In the genomic region with DNA sequence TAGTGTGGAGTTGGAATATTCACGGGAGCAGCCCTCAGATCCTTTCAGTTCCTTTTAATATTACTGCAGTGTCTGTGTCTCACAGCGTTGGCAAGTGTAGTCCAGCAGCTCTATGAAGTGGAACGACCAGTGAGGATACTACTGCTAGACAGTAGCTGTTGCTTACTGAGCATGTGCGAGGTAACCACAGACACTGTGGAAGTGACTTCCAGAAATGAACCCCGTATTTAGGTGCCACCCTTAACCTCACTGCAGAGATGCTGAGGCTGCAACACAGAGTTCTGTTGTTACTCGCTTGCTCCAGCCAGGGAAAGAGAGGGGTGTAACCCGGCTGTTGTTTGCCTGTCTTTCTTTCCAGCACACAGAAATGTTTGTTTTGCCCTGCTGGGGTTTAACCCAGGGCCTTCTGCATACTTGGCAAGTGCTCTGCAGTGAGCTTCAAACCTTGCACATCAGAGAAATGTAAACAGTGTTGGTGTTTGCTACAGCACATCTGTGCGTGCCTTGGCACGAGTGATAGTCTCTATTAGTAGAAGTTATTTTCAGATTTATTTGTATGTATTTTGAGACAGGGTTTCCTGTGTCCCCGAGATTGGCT, we compare ENCODE assay signal across 8 mouse cellular contexts. TPM values are rescaled to one million over a fixed set of nuclear protein-coding genes. Genes with fewer than 3 reads are reported as not detected.
DNase-seq lines count a peak whose midpoint lies in the region; ATAC-seq lines count a peak whose summit lies in the region.

Gene Trmt13, minus strand, starts transcription at position 293 of the 598 bp plus-strand sequence.

- intact Hi-C loops in heart, postnatal 36 days (cut with DNase I) = no loop called here

- ATAC-seq in granulocyte monocyte progenitor cell, adult 5-6 weeks (replicated peaks; ENCODE audit: poor library complexity, severe bottlenecking) = no peak

- peak; percentile 13 to 37 for DNase-seq in heart, adult 18-20 months
- DNase-seq in heart, postnatal 36 days = no peak
- no peak for DNase-seq in adrenal gland, adult 2 months
- no peak for DNase-seq in left cerebral cortex, adult 18-20 months (ENCODE audit: low spot score in 2 of 2)
- peak; percentile 35 for DNase-seq in lung, postnatal 36 days
- no peak for DNase-seq in cerebellum, postnatal 36 days
- DNase-seq in kidney, adult 8-10 months = no peak

RNA-seq across cellular contexts. Expression of gene Trmt13, which starts in this region (rescaled TPM):
- 1 to 10 TPM; 4.8 to 5.3 TPM for total RNA-seq in heart, adult 18-20 months (2021)
- 1 to 10 TPM; 5.1 to 6.1 TPM for total RNA-seq in heart, postnatal 36 days (2021)
- 10 to 100 TPM; 11.5 to 16.4 TPM for total RNA-seq in adrenal gland, adult 2 months (2021)
- 1.8 and 2.3 TPM in 2 replicates for polyA plus RNA-seq in adrenal gland, adult 2 months (2012; rRNA removed)
- 33.7 and 47.5 TPM in 2 replicates for total RNA-seq in granulocyte monocyte progenitor cell, adult 5-6 weeks (2014; fragmentation: Nextera tagmentation)
- total RNA-seq in granulocyte monocyte progenitor cell, adult 5-6 weeks (2017) = 35.8 and 43.3 TPM in 2 replicates
- total RNA-seq in left cerebral cortex, adult 18-20 months (2021) = 10 to 100 TPM; 15.3 to 15.9 TPM

Comparison
In these comparisons a context has a peak if more than half of its experiments do, and no peak if none do; other contexts are left out.
1. DNase-seq: peak in heart, adult 18-20 months (2 of 2) and lung, postnatal 36 days (single experiment); none in heart, postnatal 36 days (0 of 2), adrenal gland, adult 2 months (single experiment), left cerebral cortex, adult 18-20 months (0 of 2), cerebellum, postnatal 36 days (0 of 2) and kidney, adult 8-10 months (0 of 2).